Mouse (Mus musculus): ENCODE measurements around the gene Astn2. TPM values are rescaled to one million over a fixed set of nuclear protein-coding genes. Genes with fewer than 3 reads are reported as not detected.

The Astn2 gene
- 10 to 100 TPM; 35.3 to 42.9 (median 39.7) TPM for total RNA-seq (2022)

GRCm38 (mm10) chr4:66404201-66404711 lies at the start of gene Astn2:
Gene Astn2, minus strand, starts transcription at chr4:66404611.
- DNase-seq (ENCODE audit: low spot score in 2 of 2): peak in 1 of 2 experiments; percentile 37

- DNase-seq (ENCODE audit: low spot score in 2 of 2): no peak
Measured at GRCm38 (mm10) chr4:66450115-66450514, 45.7 kb upstream of the Astn2 start.

- DNase-seq (ENCODE audit: low spot score in 2 of 2): no peak
Measured at GRCm38 (mm10) chr4:66431256-66431655, 26.8 kb upstream of the Astn2 start.

GRCm38 (mm10) chr4:66425804-66426203 lies 21.4 kb upstream of the Astn2 start:
- DNase-seq (ENCODE audit: low spot score in 2 of 2): peak in 1 of 2 experiments; percentile 27

- no peak for DNase-seq (ENCODE audit: low spot score in 2 of 2)
Measured at GRCm38 (mm10) chr4:66414778-66415177, 10.4 kb upstream of the Astn2 start.

- DNase-seq (ENCODE audit: low spot score in 2 of 2): no peak
Measured at GRCm38 (mm10) chr4:66405086-66405485, 675 bp upstream of the Astn2 start.

- DNase-seq (ENCODE audit: low spot score in 2 of 2): peak in 1 of 2 experiments; percentile 34
Measured at GRCm38 (mm10) chr4:66403708-66404200, 657 bp downstream of the Astn2 start.

GRCm38 (mm10) chr4:66403116-66403707 lies 1.2 kb downstream of the Astn2 start:
- no peak for DNase-seq (ENCODE audit: low spot score in 2 of 2)

GRCm38 (mm10) chr4:66402611-66403010 lies 1.8 kb downstream of the Astn2 start:
- DNase-seq (ENCODE audit: low spot score in 2 of 2): peak in 1 of 2 experiments; percentile 33

GRCm38 (mm10) chr4:66401186-66401681 lies 3.2 kb downstream of the Astn2 start:
- peak in 1 of 2 experiments; percentile 23 for DNase-seq (ENCODE audit: low spot score in 2 of 2)

GRCm38 (mm10) chr4:66399066-66399465 lies 5.3 kb downstream of the Astn2 start:
- DNase-seq (ENCODE audit: low spot score in 2 of 2): no peak

- no peak for DNase-seq (ENCODE audit: low spot score in 2 of 2)
Measured at GRCm38 (mm10) chr4:66397216-66397615, 7.2 kb downstream of the Astn2 start.

GRCm38 (mm10) chr4:66393294-66393693 lies 11.1 kb downstream of the Astn2 start:
- DNase-seq (ENCODE audit: low spot score in 2 of 2): peak in 1 of 2 experiments; percentile 46

GRCm38 (mm10) chr4:66390480-66390879 lies 13.9 kb downstream of the Astn2 start:
- no peak for DNase-seq (ENCODE audit: low spot score in 2 of 2)

GRCm38 (mm10) chr4:66378586-66378985 lies 25.8 kb downstream of the Astn2 start:
- DNase-seq (ENCODE audit: low spot score in 2 of 2): no peak

- DNase-seq (ENCODE audit: low spot score in 2 of 2): peak in 1 of 2 experiments; percentile 22
Measured at GRCm38 (mm10) chr4:66370557-66371071, 33.8 kb downstream of the Astn2 start.

- no peak for DNase-seq (ENCODE audit: low spot score in 2 of 2)
Measured at GRCm38 (mm10) chr4:66365500-66365899, 38.9 kb downstream of the Astn2 start.

GRCm38 (mm10) chr4:66344632-66345031 lies 59.8 kb downstream of the Astn2 start:
- no peak for DNase-seq (ENCODE audit: low spot score in 2 of 2)

GRCm38 (mm10) chr4:66337443-66337842 lies 67.0 kb downstream of the Astn2 start:
- no peak for DNase-seq (ENCODE audit: low spot score in 2 of 2)

- DNase-seq (ENCODE audit: low spot score in 2 of 2): no peak
Measured at GRCm38 (mm10) chr4:66330600-66331285, 73.7 kb downstream of the Astn2 start.

- no peak for DNase-seq (ENCODE audit: low spot score in 2 of 2)
Measured at GRCm38 (mm10) chr4:66321051-66321450, 83.4 kb downstream of the Astn2 start.
